Mouse (Mus musculus) embryonic facial prominence, embryonic 15.5 days (tissue): Measurements from ENCODE around the gene Fam120c. TPM values are rescaled to one million over a fixed set of nuclear protein-coding genes. Genes with fewer than 3 reads are reported as not detected.
A peak's percentile ranks its signal among the peaks of the same experiment; 100 is the strongest.

Source experiments
- ATAC-seq: fragments of 200-750 bp; cut with Nextera tagmentation; 2 replicates; pipeline ENCODE4 v1.8.0; 2017; ENCODE audit warnings: low read depth, moderate TSS enrichment; ENCODE audit not compliant: insufficient number of reproducible peaks, low FRiP score, low TSS enrichment
- H3K27ac ChIP-seq: fragments of 300-500 bp; sonication (generic); replicated peaks from 2 replicates; pipeline ENCODE4 v1.5.1; 2015; ENCODE audit warnings: mild to moderate bottlenecking, inconsistent platforms
- H3K27me3 ChIP-seq: fragments of 300-500 bp; sonication (generic); 2 replicates; pipeline ENCODE4 v1.6.1; 2015; ENCODE audit warnings: inconsistent platforms
- H3K36me3 ChIP-seq: fragments of 300-500 bp; sonication (generic); 2 replicates; pipeline ENCODE4 v1.6.1; 2015; ENCODE audit warnings: mild to moderate bottlenecking, inconsistent platforms
- H3K4me1 ChIP-seq: fragments of 300-500 bp; sonication (generic); 2 replicates; pipeline ENCODE4 v1.6.1; 2015; ENCODE audit warnings: inconsistent platforms
- H3K4me2 ChIP-seq: fragments of 300-500 bp; sonication (generic); replicated peaks from 2 replicates; pipeline ENCODE4 v1.6.1; 2015; ENCODE audit warnings: mild to moderate bottlenecking, inconsistent platforms
- H3K4me3 ChIP-seq: fragments of 300-500 bp; sonication (generic); replicated peaks from 2 replicates; pipeline ENCODE4 v1.5.1; 2015; ENCODE audit warnings: mild to moderate bottlenecking, inconsistent platforms
- H3K9ac ChIP-seq: fragments of 300-500 bp; sonication (generic); 2 replicates; pipeline ENCODE4 v1.6.1; 2015; ENCODE audit warnings: inconsistent platforms
- H3K9me3 ChIP-seq: fragments of 300-500 bp; sonication (generic); replicated peaks from 2 replicates; pipeline ENCODE4 v1.6.1; 2016; ENCODE audit warnings: inconsistent platforms
- WGBS: fragments of 180-500 bp; shearing (Covaris S2); methylation state at CpG from one replicate; pipeline ENCODE4 v1.1.7; 2015; 5-methylcytosine and 5-hydroxymethylcytosine counted together
- polyA plus RNA-seq: library from polyadenylated mRNA; unstranded; fragments of >200 nt; fragmentation: Nextera tagmentation; extraction: Ambion mirVana; gene quantifications from 2 replicates; pipeline ENCODE4 v1.2.1, GENCODE M21; 2015

Gene Fam120c
- polyA plus RNA-seq = 4.0 and 4.7 TPM in 2 replicates

DNA sequence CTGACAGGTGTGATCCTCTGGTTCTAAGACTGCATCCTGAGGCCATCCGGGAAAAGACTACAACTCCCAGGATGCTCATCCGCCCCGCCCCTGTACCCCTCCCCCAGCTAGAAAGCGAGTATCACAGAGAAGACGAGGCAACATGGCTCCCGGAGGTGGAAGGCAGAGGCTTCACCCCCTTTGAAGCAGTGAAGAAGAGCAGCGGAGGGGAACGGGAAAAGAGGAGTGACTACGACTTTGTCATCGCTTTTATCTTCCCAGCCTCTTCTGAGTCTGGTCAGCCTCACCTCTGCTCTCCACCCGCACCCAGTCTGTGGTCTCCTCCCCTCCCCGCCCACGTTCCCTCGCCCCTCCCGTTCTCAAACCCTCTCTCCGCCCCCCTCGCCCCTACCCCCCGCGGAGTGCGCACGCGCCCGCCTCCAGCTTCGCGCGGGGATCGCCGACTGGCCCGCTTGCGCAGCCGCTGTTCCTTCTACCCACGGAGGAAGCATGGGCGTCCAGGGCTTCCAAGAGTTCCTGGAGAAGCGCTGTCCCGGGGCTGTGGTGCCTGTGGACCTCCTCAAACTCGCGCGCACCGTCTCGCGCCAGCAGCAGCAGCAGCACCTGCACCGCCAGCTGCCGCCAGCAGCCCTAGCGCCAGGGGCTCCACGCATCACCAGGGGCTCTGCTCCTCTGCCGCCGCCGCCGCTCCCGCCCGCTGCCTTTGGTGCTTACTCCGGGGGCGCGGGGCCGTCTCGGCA, at the start of gene Fam120c:
Gene Fam120c, plus strand, starts transcription at position 415 of the 740 bp plus-strand sequence.
- Histone ChIP-seq H3K36me3 (no peaks in the 10 kb centered on the region), H3K9me3 (no peaks in the 10 kb centered on the region), H3K4me3 (peak within 1 kb of the TSS; percentile 65), H3K27ac (peak within 1 kb of the TSS; percentile 88), H3K4me2 (peak within 1 kb of the TSS; percentile 60), H3K27me3 (peaks cover 14% of the 10 kb centered on the region), H3K4me1 (no peaks in the 10 kb centered on the region), H3K9ac (peak within 1 kb of the TSS; percentile 47)
- ATAC-seq = peak; percentile 93
- 13% methylated on average over 32 of the region's 56 CpGs for WGBS

DNA sequence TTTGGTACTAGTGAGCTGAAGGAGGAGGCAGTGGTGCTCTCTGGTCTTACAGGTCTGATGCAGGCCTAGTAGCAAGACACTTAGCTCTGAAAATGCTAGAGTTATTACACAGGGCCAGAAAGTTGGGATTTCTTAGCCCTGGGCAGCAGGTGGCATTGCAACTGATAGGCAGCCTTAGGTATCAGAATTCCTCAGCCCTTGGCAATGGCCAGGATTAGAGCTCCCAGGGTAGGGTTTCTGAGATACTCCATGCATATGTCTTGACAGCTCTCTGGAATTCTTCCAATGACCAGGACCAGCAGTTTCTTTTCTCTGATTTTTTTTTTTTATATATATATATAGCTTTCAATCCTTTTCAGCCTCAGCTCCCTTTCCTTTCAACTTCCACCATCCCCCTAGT, 45.6 kb upstream of the Fam120c start:
- Histone ChIP-seq H3K4me1 (no peaks in the 10 kb centered on the region), H3K27me3 (no peaks in the 10 kb centered on the region), H3K36me3 (no peaks in the 10 kb centered on the region), H3K9me3 (no peaks in the 10 kb centered on the region), H3K9ac (no peak overlapping the region), H3K27ac (no peak overlapping the region), H3K4me3 (no peak overlapping the region), H3K4me2 (no peak overlapping the region)
- ATAC-seq = no peak

GRCm38 (mm10) chrX:151313732-151314131, 30.2 kb upstream of the Fam120c start:
- no peaks in the 10 kb centered on the region for H3K4me1 ChIP-seq
- no peak for ATAC-seq
- no peak overlapping the region for H3K9ac ChIP-seq
- H3K27me3 ChIP-seq = no peaks in the 10 kb centered on the region; the same call in 1 of the 2 replicates
- no peak overlapping the region for H3K4me2 ChIP-seq
- H3K27ac ChIP-seq = no peak overlapping the region
- 76% methylated on average over 4 of the region's 4 CpGs for WGBS
- H3K9me3 ChIP-seq = no peaks in the 10 kb centered on the region
- no peaks in the 10 kb centered on the region for H3K36me3 ChIP-seq
- H3K4me3 ChIP-seq = no peak overlapping the region

DNA sequence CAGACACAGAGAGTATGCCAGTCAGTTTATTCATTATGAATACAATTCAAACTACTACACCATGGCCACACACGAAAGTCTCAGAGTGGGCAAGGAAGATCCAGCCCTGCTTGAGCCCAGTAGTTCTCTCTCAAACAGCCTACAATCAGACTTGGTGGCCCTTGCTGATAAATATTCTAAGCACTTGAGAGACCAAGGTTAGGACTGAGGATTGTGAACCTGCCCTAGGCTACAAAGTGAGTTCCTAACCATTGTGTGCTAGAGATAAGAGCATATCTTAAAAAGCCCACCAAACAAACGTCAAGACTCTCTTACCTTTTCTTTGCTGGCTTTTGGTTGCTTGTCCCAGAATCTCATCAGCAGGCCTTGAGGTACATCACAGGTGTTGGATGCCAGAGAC, 10.4 kb upstream of the Fam120c start:
- H3K27ac ChIP-seq = no peak overlapping the region
- H3K4me1 ChIP-seq = no peaks in the 10 kb centered on the region
- no peaks in the 10 kb centered on the region for H3K9me3 ChIP-seq
- no peak overlapping the region for H3K4me2 ChIP-seq
- H3K27me3 ChIP-seq = 0 out of 2 replicates have a peak, but pooled peaks cover 6% of the 10 kb centered on the region
- H3K4me3 ChIP-seq = no peak overlapping the region
- ATAC-seq = no peak
- no peaks in the 10 kb centered on the region for H3K36me3 ChIP-seq
- 71% methylated on average over 2 of the region's 2 CpGs for whole genome bisulfite sequencing
- H3K9ac ChIP-seq = no peak overlapping the region

DNA sequence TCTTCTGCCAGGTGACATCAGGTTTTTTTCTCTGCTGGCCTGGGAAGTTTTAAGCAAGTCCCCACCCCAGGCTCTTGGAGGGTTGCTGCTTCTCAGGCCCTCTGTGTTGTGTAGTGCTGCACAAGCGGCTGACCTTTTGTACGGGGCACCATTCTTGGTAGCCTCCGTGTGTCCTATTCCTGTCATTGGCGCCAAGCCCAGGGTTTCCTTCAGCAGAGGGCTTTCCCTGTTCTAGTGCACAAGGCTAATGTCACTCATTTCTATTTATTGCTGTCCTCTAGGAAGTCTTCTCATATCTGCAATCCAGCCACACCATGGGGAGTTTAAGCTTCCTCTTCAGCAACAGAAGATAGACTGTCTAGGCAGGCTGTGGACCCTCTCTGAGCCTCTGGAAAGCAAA, 6.2 kb upstream of the Fam120c start:
- no peak overlapping the region for H3K27ac ChIP-seq
- no peaks in the 10 kb centered on the region for H3K9me3 ChIP-seq
- 0 out of 2 replicates have a peak, but pooled peaks cover 13% of the 10 kb centered on the region for H3K27me3 ChIP-seq
- H3K4me3 ChIP-seq = no peak overlapping the region
- no peaks in the 10 kb centered on the region for H3K36me3 ChIP-seq
- WGBS = 86% methylated on average over 4 of the region's 4 CpGs
- H3K4me2 ChIP-seq = no peak overlapping the region
- no peaks in the 10 kb centered on the region for H3K4me1 ChIP-seq
- ATAC-seq = no peak
- H3K9ac ChIP-seq = no peak overlapping the region

- no peaks in the 10 kb centered on the region for H3K9me3 ChIP-seq
- no peaks in the 10 kb centered on the region for H3K4me1 ChIP-seq
- H3K9ac ChIP-seq = peak overlapping the region; percentile 47
- peaks cover 14% of the 10 kb centered on the region for H3K27me3 ChIP-seq
- peak overlapping the region; percentile 65 for H3K4me3 ChIP-seq
- ATAC-seq = peak; percentile 41
- H3K4me2 ChIP-seq = peak overlapping the region; percentile 60
- WGBS = 14% methylated on average over 33 of the region's 33 CpGs
- H3K27ac ChIP-seq = peak overlapping the region; percentile 88
- no peaks in the 10 kb centered on the region for H3K36me3 ChIP-seq
These were observed 568 bp downstream of the Fam120c start for GRCm38 (mm10) chrX:151344501-151344984.

DNA sequence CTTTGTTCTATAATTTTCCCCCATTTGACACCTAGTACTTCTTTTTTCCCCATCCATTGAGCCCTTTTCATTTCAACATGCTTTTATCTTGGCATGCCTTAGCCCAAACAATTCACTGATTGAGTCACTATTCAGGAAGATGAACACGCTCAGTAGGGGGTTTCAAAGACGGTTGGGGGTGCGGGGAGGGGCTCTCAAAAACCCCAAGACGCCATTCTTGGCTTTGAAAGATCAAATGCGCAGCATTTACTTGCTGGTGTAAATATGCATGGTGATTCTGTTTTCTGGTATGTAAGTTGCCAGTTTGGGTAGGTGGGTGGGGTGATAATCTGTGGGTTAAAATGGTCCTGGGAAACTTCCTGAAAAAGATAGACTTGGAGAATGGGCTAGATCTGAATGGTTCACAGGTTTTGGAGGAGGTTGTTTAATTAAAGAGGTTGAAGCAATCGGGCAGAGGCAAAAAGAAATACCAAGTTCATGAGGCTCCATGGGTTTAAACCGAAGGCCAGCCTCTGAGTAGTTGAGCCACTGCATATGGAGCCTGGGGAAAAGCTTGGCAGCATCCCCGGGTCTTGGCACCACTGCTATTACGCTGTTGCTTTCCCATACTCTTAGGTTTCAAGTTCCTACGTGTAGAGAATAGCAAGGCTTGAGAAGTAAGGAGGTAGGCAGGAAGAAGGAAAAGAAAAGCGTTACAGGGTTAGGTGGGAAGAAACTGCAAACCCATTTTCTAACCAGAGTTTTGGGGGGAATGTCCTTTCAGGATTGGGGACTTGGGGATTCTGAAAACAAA, 1.6 kb downstream of the Fam120c start:
- no peak for ATAC-seq
- WGBS = 35% methylated on average over 11 of the region's 11 CpGs
- no peak overlapping the region for H3K9ac ChIP-seq
- no peaks in the 10 kb centered on the region for H3K4me1 ChIP-seq
- H3K27me3 ChIP-seq = peaks cover 14% of the 10 kb centered on the region
- no peaks in the 10 kb centered on the region for H3K36me3 ChIP-seq
- no peaks in the 10 kb centered on the region for H3K9me3 ChIP-seq
- H3K4me2 ChIP-seq = peak overlapping the region; percentile 60
- H3K4me3 ChIP-seq = peak overlapping the region; percentile 65
- H3K27ac ChIP-seq = no peak overlapping the region

- Histone ChIP-seq H3K9me3 (no peaks in the 10 kb centered on the region), H3K9ac (no peak overlapping the region), H3K4me3 (no peak overlapping the region), H3K4me1 (no peaks in the 10 kb centered on the region), H3K27ac (no peak overlapping the region), H3K36me3 (no peaks in the 10 kb centered on the region), H3K4me2 (no peak overlapping the region), H3K27me3 (peaks cover 7% of the 10 kb centered on the region)
- ATAC-seq = no peak
These were observed 3.3 kb downstream of the Fam120c start for GRCm38 (mm10) chrX:151347278-151347677.

DNA sequence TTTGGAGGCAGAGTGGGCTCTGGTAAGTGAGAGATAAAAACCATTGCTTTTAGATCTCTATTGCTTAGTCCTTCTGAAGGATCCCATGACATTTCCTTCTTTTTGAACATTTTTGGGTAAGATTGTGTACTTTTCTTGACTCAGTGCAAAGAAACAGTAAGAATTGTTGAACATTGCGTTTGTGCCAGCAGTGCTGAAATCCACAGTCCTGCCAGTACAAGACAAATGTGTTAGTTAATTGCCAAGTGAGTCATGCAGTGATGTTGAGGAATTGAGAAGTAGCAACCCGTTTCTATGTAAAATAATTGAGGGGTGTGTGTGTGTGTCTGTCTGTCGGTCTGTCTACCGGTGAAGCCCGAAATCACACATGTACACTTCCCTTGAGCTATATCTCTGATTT, 5.3 kb downstream of the Fam120c start:
- no peak overlapping the region for H3K27ac ChIP-seq
- H3K4me3 ChIP-seq = no peak overlapping the region
- no peaks in the 10 kb centered on the region for H3K4me1 ChIP-seq
- H3K9me3 ChIP-seq = no peaks in the 10 kb centered on the region
- no peak for ATAC-seq
- H3K36me3 ChIP-seq = no peaks in the 10 kb centered on the region
- H3K27me3 ChIP-seq = peaks cover 2% of the 10 kb centered on the region
- WGBS = 70% methylated on average over 5 of the region's 5 CpGs
- H3K4me2 ChIP-seq = no peak overlapping the region
- H3K9ac ChIP-seq = no peak overlapping the region

GRCm38 (mm10) chrX:151418801-151419200, 74.8 kb downstream of the Fam120c start:
- no peak for ATAC-seq
- H3K27ac ChIP-seq = no peak overlapping the region
- 90% methylated on average over 10 of the region's 10 CpGs for WGBS

DNA sequence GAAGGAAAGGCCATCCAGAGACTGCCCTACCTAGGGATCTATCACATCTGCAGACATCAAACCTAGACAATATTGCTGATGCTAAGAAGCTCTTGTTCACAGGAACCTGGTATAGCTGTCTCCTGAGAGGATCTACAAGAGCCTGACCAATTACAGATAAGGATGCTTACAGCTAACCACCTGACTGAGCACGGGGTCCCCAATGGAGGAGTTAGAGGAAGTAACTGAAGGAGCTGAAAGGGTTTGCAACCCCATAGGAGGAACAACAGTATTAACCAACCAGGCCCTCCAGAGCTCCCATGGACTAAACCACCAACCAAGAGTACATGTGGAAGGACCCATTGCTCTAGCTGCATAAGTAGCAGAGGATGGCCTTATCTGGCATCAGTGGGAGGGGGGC, 76.8 kb downstream of the Fam120c start:
- no peaks in the 10 kb centered on the region for H3K36me3 ChIP-seq
- H3K27me3 ChIP-seq = no peaks in the 10 kb centered on the region
- no peak overlapping the region for H3K9ac ChIP-seq
- no peak overlapping the region for H3K4me3 ChIP-seq
- no peak for ATAC-seq
- WGBS = 79% methylated on average over 1 of the region's 1 CpGs
- no peak overlapping the region for H3K27ac ChIP-seq
- H3K4me1 ChIP-seq = no peaks in the 10 kb centered on the region
- no peaks in the 10 kb centered on the region for H3K9me3 ChIP-seq
- H3K4me2 ChIP-seq = no peak overlapping the region

More at GRCm38 (mm10) chrX:151418801-151419200, 74.8 kb downstream of the Fam120c start:
- Histone ChIP-seq H3K4me2 (no peak overlapping the region), H3K36me3 (no peaks in the 10 kb centered on the region), H3K9ac (no peak overlapping the region), H3K9me3 (no peaks in the 10 kb centered on the region), H3K27me3 (no peaks in the 10 kb centered on the region), H3K4me3 (no peak overlapping the region), H3K4me1 (no peaks in the 10 kb centered on the region)
